Mouse (Mus musculus): ENCODE results near the gene Myl6b. TPM values are rescaled to one million over a fixed set of nuclear protein-coding genes. Genes with fewer than 3 reads are reported as not detected.

Gene Myl6b
- not detected for polyA plus RNA-seq (2015; fragmentation: Illumina TruSeq; extraction: RNeasy Lipid Tissue Mini Kit (QIAGEN cat#74804); ENCODE audit: insufficient read depth, low read depth, low replicate concordance)

GRCm38 (mm10) chr10:128498590-128498989 lies at the start of gene Myl6b:
TSS of gene Myl6b (minus strand) at chr10:128498685.

GRCm38 (mm10) chr10:128547361-128548032 lies 49.0 kb upstream of the Myl6b start, which contains the start of gene Zc3h10:
TSS of gene Zc3h10 (minus strand) at chr10:128547774.

GRCm38 (mm10) chr10:128525671-128526308 lies 27.3 kb upstream of the Myl6b start, which contains the start of gene Esyt1:
TSS of gene Esyt1 (minus strand) at chr10:128525871.

GRCm38 (mm10) chr10:128493695-128494666 lies 4.5 kb downstream of the Myl6b start, which contains the start of gene Myl6:
TSS of gene Myl6 (minus strand) at chr10:128494145.

GRCm38 (mm10) chr10:128458719-128459408 lies 39.6 kb downstream of the Myl6b start, which contains the start of gene Smarcc2:
TSS of gene Smarcc2 (plus strand) at chr10:128459248.

Other genes starting within 250 kb of the Myl6b start
- gene Apon, start 244.6 kb downstream of the Myl6b start, polyA plus RNA-seq (2015; fragmentation: Illumina TruSeq; extraction: RNeasy Lipid Tissue Mini Kit (QIAGEN cat#74804); ENCODE audit: insufficient read depth, low read depth, low replicate concordance), result not detected
- gene Apof, start 230.0 kb downstream of the Myl6b start, polyA plus RNA-seq (2015; fragmentation: Illumina TruSeq; extraction: RNeasy Lipid Tissue Mini Kit (QIAGEN cat#74804); ENCODE audit: insufficient read depth, low read depth, low replicate concordance), result not detected
- 12.1 TPM for gene Stat2, start 228.1 kb downstream of the Myl6b start, polyA plus RNA-seq (2015; fragmentation: Illumina TruSeq; extraction: RNeasy Lipid Tissue Mini Kit (QIAGEN cat#74804); ENCODE audit: insufficient read depth, low read depth, low replicate concordance)
- gene Il23a, start 199.9 kb downstream of the Myl6b start, polyA plus RNA-seq (2015; fragmentation: Illumina TruSeq; extraction: RNeasy Lipid Tissue Mini Kit (QIAGEN cat#74804); ENCODE audit: insufficient read depth, low read depth, low replicate concordance), result not detected
- 14.3 TPM for gene Pan2, start 195.3 kb downstream of the Myl6b start, polyA plus RNA-seq (2015; fragmentation: Illumina TruSeq; extraction: RNeasy Lipid Tissue Mini Kit (QIAGEN cat#74804); ENCODE audit: insufficient read depth, low read depth, low replicate concordance)
- 55.2 TPM for gene Cnpy2, start 176.2 kb downstream of the Myl6b start, polyA plus RNA-seq (2015; fragmentation: Illumina TruSeq; extraction: RNeasy Lipid Tissue Mini Kit (QIAGEN cat#74804); ENCODE audit: insufficient read depth, low read depth, low replicate concordance)
- gene Cs, start 161.0 kb downstream of the Myl6b start, polyA plus RNA-seq (2015; fragmentation: Illumina TruSeq; extraction: RNeasy Lipid Tissue Mini Kit (QIAGEN cat#74804); ENCODE audit: insufficient read depth, low read depth, low replicate concordance), result 18.2 TPM
- gene Coq10a, start 129.7 kb downstream of the Myl6b start, polyA plus RNA-seq (2015; fragmentation: Illumina TruSeq; extraction: RNeasy Lipid Tissue Mini Kit (QIAGEN cat#74804); ENCODE audit: insufficient read depth, low read depth, low replicate concordance), result 21.3 TPM
- gene Ankrd52, start 121.6 kb downstream of the Myl6b start, polyA plus RNA-seq (2015; fragmentation: Illumina TruSeq; extraction: RNeasy Lipid Tissue Mini Kit (QIAGEN cat#74804); ENCODE audit: insufficient read depth, low read depth, low replicate concordance), result 5.5 TPM
- gene Slc39a5, start 97.5 kb downstream of the Myl6b start, polyA plus RNA-seq (2015; fragmentation: Illumina TruSeq; extraction: RNeasy Lipid Tissue Mini Kit (QIAGEN cat#74804); ENCODE audit: insufficient read depth, low read depth, low replicate concordance), result 127 TPM
- 17.0 TPM for gene Nabp2, start 87.2 kb downstream of the Myl6b start, polyA plus RNA-seq (2015; fragmentation: Illumina TruSeq; extraction: RNeasy Lipid Tissue Mini Kit (QIAGEN cat#74804); ENCODE audit: insufficient read depth, low read depth, low replicate concordance)
- 6.6 TPM for gene Rnf41, start 87.0 kb downstream of the Myl6b start, polyA plus RNA-seq (2015; fragmentation: Illumina TruSeq; extraction: RNeasy Lipid Tissue Mini Kit (QIAGEN cat#74804); ENCODE audit: insufficient read depth, low read depth, low replicate concordance)
- 24.6 TPM for gene Smarcc2, start 39.4 kb downstream of the Myl6b start, polyA plus RNA-seq (2015; fragmentation: Illumina TruSeq; extraction: RNeasy Lipid Tissue Mini Kit (QIAGEN cat#74804); ENCODE audit: insufficient read depth, low read depth, low replicate concordance)
- 403 TPM for gene Myl6, start 4.5 kb downstream of the Myl6b start, polyA plus RNA-seq (2015; fragmentation: Illumina TruSeq; extraction: RNeasy Lipid Tissue Mini Kit (QIAGEN cat#74804); ENCODE audit: insufficient read depth, low read depth, low replicate concordance)
- 15.7 TPM for gene Esyt1, start 27.2 kb upstream of the Myl6b start, polyA plus RNA-seq (2015; fragmentation: Illumina TruSeq; extraction: RNeasy Lipid Tissue Mini Kit (QIAGEN cat#74804); ENCODE audit: insufficient read depth, low read depth, low replicate concordance)
- gene Zc3h10, start 49.1 kb upstream of the Myl6b start, polyA plus RNA-seq (2015; fragmentation: Illumina TruSeq; extraction: RNeasy Lipid Tissue Mini Kit (QIAGEN cat#74804); ENCODE audit: insufficient read depth, low read depth, low replicate concordance), result 2.5 TPM
- gene Rpl41, start 50.6 kb upstream of the Myl6b start, polyA plus RNA-seq (2015; fragmentation: Illumina TruSeq; extraction: RNeasy Lipid Tissue Mini Kit (QIAGEN cat#74804); ENCODE audit: insufficient read depth, low read depth, low replicate concordance), result 2,737 TPM
- gene Pa2g4, start 67.3 kb upstream of the Myl6b start, polyA plus RNA-seq (2015; fragmentation: Illumina TruSeq; extraction: RNeasy Lipid Tissue Mini Kit (QIAGEN cat#74804); ENCODE audit: insufficient read depth, low read depth, low replicate concordance), result 20.2 TPM
- gene Erbb3, start 91.0 kb upstream of the Myl6b start, polyA plus RNA-seq (2015; fragmentation: Illumina TruSeq; extraction: RNeasy Lipid Tissue Mini Kit (QIAGEN cat#74804); ENCODE audit: insufficient read depth, low read depth, low replicate concordance), result 2.9 TPM
- gene Rps26, start 128.1 kb upstream of the Myl6b start, polyA plus RNA-seq (2015; fragmentation: Illumina TruSeq; extraction: RNeasy Lipid Tissue Mini Kit (QIAGEN cat#74804); ENCODE audit: insufficient read depth, low read depth, low replicate concordance), result 365 TPM
- 0.70 TPM for gene Ikzf4, start 147.3 kb upstream of the Myl6b start, polyA plus RNA-seq (2015; fragmentation: Illumina TruSeq; extraction: RNeasy Lipid Tissue Mini Kit (QIAGEN cat#74804); ENCODE audit: insufficient read depth, low read depth, low replicate concordance)
- 3.5 TPM for gene Suox, start 175.4 kb upstream of the Myl6b start, polyA plus RNA-seq (2015; fragmentation: Illumina TruSeq; extraction: RNeasy Lipid Tissue Mini Kit (QIAGEN cat#74804); ENCODE audit: insufficient read depth, low read depth, low replicate concordance)
- 15.3 TPM for gene Rab5b, start 197.6 kb upstream of the Myl6b start, polyA plus RNA-seq (2015; fragmentation: Illumina TruSeq; extraction: RNeasy Lipid Tissue Mini Kit (QIAGEN cat#74804); ENCODE audit: insufficient read depth, low read depth, low replicate concordance)
- not detected for gene Pmel, start 205.5 kb upstream of the Myl6b start, polyA plus RNA-seq (2015; fragmentation: Illumina TruSeq; extraction: RNeasy Lipid Tissue Mini Kit (QIAGEN cat#74804); ENCODE audit: insufficient read depth, low read depth, low replicate concordance)
- gene Cdk2, start 206.3 kb upstream of the Myl6b start, polyA plus RNA-seq (2015; fragmentation: Illumina TruSeq; extraction: RNeasy Lipid Tissue Mini Kit (QIAGEN cat#74804); ENCODE audit: insufficient read depth, low read depth, low replicate concordance), result 6.2 TPM
- gene Dgka, start 246.2 kb upstream of the Myl6b start, polyA plus RNA-seq (2015; fragmentation: Illumina TruSeq; extraction: RNeasy Lipid Tissue Mini Kit (QIAGEN cat#74804); ENCODE audit: insufficient read depth, low read depth, low replicate concordance), result 10.4 TPM
- 4.8 TPM for gene Pym1, start 249.2 kb upstream of the Myl6b start, polyA plus RNA-seq (2015; fragmentation: Illumina TruSeq; extraction: RNeasy Lipid Tissue Mini Kit (QIAGEN cat#74804); ENCODE audit: insufficient read depth, low read depth, low replicate concordance)